Mouse (Mus musculus) kidney, adult 2 months (tissue): ENCODE results near the gene Slit3.

ENCODE experiments used
- CTCF ChIP-seq: fragments of 200-500 bp; conservative IDR thresholded peaks from 2 replicates; pipeline ENCODE4 v1.5.1; 2011; ENCODE audit warnings: low read depth, mild to moderate bottlenecking, control low read depth, low read length, moderate library complexity, mixed read lengths; ENCODE audit not compliant: insufficient read depth, insufficient read length
- POLR2A ChIP-seq: fragments of 200-500 bp; IDR thresholded peaks from one replicate; pipeline ENCODE4 v1.6.1; 2011; ENCODE audit warnings: low read depth, low read length, control low read depth

- TF ChIP-seq POLR2A (no peak), CTCF (no peak)
Observed at GRCm38 (mm10) chr11:35704927-35705326, 583.9 kb downstream of the Slit3 start.
